Mouse (Mus musculus) heart, embryonic 10.5 days (tissue): ENCODE measurements around the gene Ifi27l2a. TPM values are rescaled to one million over a fixed set of nuclear protein-coding genes. Genes with fewer than 3 reads are reported as not detected.

Experiments used
- DNase-seq: peaks from one replicate; pipeline ENCODE4 v3.0.0-alpha.2; 2017; ENCODE audit warnings: low spot score
- H3K27ac ChIP-seq: fragments of 300-500 bp; sonication (generic); 2 replicates; pipeline ENCODE4 v1.5.1; 2016; ENCODE audit warnings: mild to moderate bottlenecking
- H3K27me3 ChIP-seq: fragments of 300-500 bp; sonication (generic); 2 replicates; pipeline ENCODE4 v1.6.1; 2016; ENCODE audit warnings: mild to moderate bottlenecking; ENCODE audit not compliant: poor library complexity, insufficient read depth, severe bottlenecking
- H3K36me3 ChIP-seq: fragments of 300-500 bp; sonication (generic); 2 replicates; pipeline ENCODE4 v1.6.1; 2016; ENCODE audit warnings: mild to moderate bottlenecking, moderate library complexity
- H3K4me1 ChIP-seq: fragments of 300-500 bp; sonication (generic); 2 replicates; pipeline ENCODE4 v1.6.1; 2016; ENCODE audit warnings: mild to moderate bottlenecking
- H3K4me3 ChIP-seq: fragments of 300-500 bp; sonication (generic); 2 replicates; pipeline ENCODE4 v1.5.1; 2016; ENCODE audit warnings: mild to moderate bottlenecking, moderate library complexity
- H3K9me3 ChIP-seq: fragments of 300-500 bp; sonication (generic); 2 replicates; pipeline ENCODE4 v1.6.1; 2016; ENCODE audit warnings: mild to moderate bottlenecking, moderate library complexity
- WGBS: fragments of 180-500 bp; shearing (Covaris S2); methylation state at CpG from one replicate; pipeline ENCODE4 v1.1.7; 2016; 5-methylcytosine and 5-hydroxymethylcytosine counted together
- polyA plus RNA-seq: library from polyadenylated mRNA; unstranded; fragments of >200 nt; fragmentation: Nextera tagmentation; extraction: Ambion mirVana; gene quantifications from 2 replicates; pipeline ENCODE4 v1.2.1, GENCODE M21; 2016

Ifi27l2a gene
- polyA plus RNA-seq, 1 experiment from 2014 or later = 0.98 TPM

DNA sequence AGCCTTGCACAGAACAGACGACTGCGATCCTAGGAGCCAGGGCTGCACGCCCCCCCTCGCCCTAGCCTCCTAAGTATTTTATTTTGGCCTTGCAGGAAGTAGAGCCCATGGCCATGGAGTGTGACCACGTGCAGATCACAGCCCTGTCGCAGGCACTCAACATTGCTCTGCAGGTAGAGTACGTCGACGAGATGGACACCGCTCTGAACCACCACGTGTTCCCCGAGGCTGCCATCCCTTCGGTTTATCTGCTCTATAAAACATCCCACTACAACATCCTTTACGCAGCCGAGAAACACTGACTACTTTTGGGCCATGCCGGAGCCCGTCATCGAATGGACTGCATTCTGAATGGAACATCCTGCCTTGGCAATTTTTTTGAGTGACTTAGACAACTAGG is 39.3 kb downstream of the Ifi27l2a start:
- Histone ChIP-seq H3K9me3 (no peaks in the 10 kb centered on the region), H3K4me1 (peaks cover 4% of the 10 kb centered on the region), H3K27me3 (no peaks in the 10 kb centered on the region), H3K36me3 (peaks cover 76% of the 10 kb centered on the region), H3K4me3 (no peak overlapping the region), H3K27ac (no peak overlapping the region)
- WGBS = 85% methylated on average over 18 of the region's 18 CpGs
- DNase-seq = no peak

DNA sequence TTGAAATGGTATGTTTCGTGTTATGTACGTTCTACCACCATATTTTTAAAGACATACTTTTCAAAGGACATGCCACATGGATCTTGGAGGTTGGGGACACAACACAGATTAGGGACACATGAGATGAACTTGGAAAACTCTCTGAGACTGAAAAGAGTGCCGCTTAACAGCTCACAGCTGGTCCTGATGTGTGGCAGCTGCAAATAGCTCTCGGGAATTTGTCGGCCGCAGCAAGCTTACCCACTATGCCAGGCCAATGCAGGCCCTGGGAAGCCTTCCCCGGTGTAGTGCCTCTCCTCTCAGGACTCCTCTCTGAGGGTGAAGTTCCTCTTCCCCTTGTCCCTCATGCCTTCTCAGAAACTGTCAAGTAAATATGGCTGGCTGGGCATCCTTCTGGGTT is 46.7 kb downstream of the Ifi27l2a start:
- peaks cover 53% of the 10 kb centered on the region for H3K4me1 ChIP-seq
- H3K27me3 ChIP-seq = no peaks in the 10 kb centered on the region
- 0 out of 2 replicates have a peak overlapping the region, but pooled peaks have one; percentile 25 for H3K27ac ChIP-seq
- peaks cover 10% of the 10 kb centered on the region; the same call in 1 of the 2 replicates for H3K36me3 ChIP-seq
- 65% methylated on average over 7 of the region's 7 CpGs for WGBS
- DNase-seq = no peak
- H3K9me3 ChIP-seq = no peaks in the 10 kb centered on the region
- no peak overlapping the region for H3K4me3 ChIP-seq

DNA sequence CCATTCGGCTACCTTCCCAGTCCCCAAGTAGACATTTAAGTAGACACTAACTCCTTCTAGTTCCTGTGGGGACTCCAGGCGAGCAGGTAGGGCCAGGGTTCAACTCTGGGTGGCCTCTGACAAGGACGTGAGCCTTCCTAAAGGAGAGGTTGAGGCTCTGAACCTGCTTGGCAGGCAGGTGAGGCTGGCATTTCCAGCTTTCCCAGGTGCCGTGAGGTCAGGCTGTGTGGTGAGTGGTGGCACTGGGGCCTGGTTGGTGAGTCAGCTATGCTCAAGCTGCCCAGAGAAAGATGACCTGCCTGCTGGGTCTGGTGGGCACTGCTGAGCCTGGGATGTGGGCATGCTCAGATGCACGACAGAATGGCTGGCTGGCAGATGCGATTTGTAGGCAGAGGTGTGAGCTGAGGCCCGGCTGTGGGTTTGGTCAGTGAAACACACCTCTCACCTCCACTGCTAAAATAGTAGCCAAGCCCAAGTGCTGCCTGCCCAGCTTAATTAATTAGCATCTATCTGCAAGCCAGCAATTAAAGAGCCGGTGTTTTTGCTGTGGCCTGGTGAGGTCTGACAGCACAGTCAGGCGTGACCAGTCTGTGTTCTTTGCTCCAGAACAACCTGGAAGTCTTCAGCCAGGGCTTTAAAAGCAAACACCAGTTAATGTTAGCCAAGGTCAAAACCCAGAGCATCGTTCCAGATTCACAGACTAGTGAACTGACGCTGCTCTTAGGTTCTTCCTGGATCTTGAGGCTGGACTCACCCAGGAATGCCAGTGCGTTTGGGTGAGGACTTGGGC is 47.8 kb downstream of the Ifi27l2a start:
- no peak for DNase-seq
- Histone ChIP-seq H3K4me3 (no peak overlapping the region), H3K36me3 (0 out of 2 replicates have a peak, but pooled peaks cover 3% of the 10 kb centered on the region), H3K27me3 (no peaks in the 10 kb centered on the region), H3K4me1 (peaks cover 64% of the 10 kb centered on the region), H3K9me3 (no peaks in the 10 kb centered on the region), H3K27ac (peak overlapping the region; percentile 52; the same call in 1 of the 2 replicates)
- WGBS = 75% methylated on average over 12 of the region's 12 CpGs

DNA sequence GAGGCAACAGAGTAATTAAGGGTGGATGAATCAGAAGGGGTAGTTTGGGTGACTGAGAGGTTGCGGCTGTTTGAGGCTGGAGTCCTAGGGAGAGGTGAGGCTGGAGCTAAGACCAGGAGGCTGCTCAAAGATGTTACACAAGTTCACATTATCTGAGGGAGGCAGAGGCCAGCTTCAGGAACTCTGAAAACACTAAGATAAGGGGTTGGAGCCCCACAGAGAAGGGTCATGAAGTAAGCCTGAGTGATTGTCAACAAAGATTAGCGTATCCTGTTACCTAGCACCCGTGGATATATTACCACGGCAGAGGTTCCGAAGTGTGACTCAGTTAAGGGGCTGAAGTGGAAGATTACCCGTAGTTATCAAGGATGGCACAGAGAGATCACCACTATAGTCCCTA is 50.0 kb downstream of the Ifi27l2a start:
- H3K4me1 ChIP-seq = peaks cover 81% of the 10 kb centered on the region
- WGBS = 14% methylated on average over 6 of the region's 6 CpGs
- no peaks in the 10 kb centered on the region for H3K27me3 ChIP-seq
- no peaks in the 10 kb centered on the region for H3K36me3 ChIP-seq
- peak overlapping the region; percentile 94 for H3K27ac ChIP-seq
- no peaks in the 10 kb centered on the region for H3K9me3 ChIP-seq
- DNase-seq = peak; percentile 87
- no peak overlapping the region for H3K4me3 ChIP-seq

Other genes with a start within 250 kb of the Ifi27l2a start
- 0.32 and 0.60 TPM in 2 replicates for gene Prima1, start 201.5 kb downstream of the Ifi27l2a start, polyA plus RNA-seq
- not detected in 2 replicates for gene Fam181a, start 132.7 kb downstream of the Ifi27l2a start, polyA plus RNA-seq
- 152 and 312 TPM in 2 replicates for gene Asb2, start 87.7 kb downstream of the Ifi27l2a start, polyA plus RNA-seq
- gene Otub2, start 55.0 kb downstream of the Ifi27l2a start, polyA plus RNA-seq = 22.5 and 26.0 TPM in 2 replicates
- 0.53 and 0.62 TPM in 2 replicates for gene 9330161L09Rik, start 35.9 kb downstream of the Ifi27l2a start, polyA plus RNA-seq
- 68.4 and 77.5 TPM in 2 replicates for gene Ddx24, start 17.9 kb downstream of the Ifi27l2a start, polyA plus RNA-seq
- 2.4 and 6.6 TPM in 2 replicates for gene Ifi27, start 9.5 kb downstream of the Ifi27l2a start, polyA plus RNA-seq
- 0.17 and 0.20 TPM in 2 replicates for gene Ifi27l2b, start 13.5 kb upstream of the Ifi27l2a start, polyA plus RNA-seq
- 0.17 and 1.6 TPM in 2 replicates for gene Ppp4r4, start 88.6 kb upstream of the Ifi27l2a start, polyA plus RNA-seq
- 0.16 and 3.4 TPM in 2 replicates for gene Serpina10, start 187.8 kb upstream of the Ifi27l2a start, polyA plus RNA-seq
- 2.7 and 78.7 TPM in 2 replicates for gene Serpina6, start 213.5 kb upstream of the Ifi27l2a start, polyA plus RNA-seq
- not detected in 2 replicates for gene Serpina16, start 232.5 kb upstream of the Ifi27l2a start, polyA plus RNA-seq